Mouse (Mus musculus): ENCODE results near the gene Ccng2.

DNA sequence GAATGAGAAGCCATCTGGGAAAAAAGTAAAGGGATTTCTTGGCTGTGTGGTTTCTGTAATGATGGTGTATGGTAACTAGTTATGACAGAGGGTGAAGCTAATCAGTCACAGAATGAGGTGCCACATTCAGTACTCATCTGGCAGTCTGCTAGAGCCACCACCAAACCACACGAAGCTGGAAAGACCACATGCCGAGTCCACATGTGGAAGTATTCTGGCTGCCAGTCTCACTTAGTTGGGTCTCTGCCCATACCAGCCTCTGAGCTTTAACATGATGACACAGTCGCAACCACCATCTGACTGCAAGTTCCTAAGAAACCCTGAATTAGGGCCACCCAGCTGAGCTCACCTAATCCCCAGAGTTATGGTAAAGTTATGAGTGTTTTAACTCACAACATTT lies 6.1 kb upstream of the Ccng2 start:
- TF ChIP-seq CTCF (IDR thresholded peaks at IDR 0.05; ENCODE audit: extremely low read depth, insufficient read length, insufficient replicate concordance, low read depth, low read length): no peak
- no peak for TF ChIP-seq POLR2A (IDR thresholded peaks at IDR 0.05; ENCODE audit: low read depth, low read length)

Measured in small intestine, adult 2 months (tissue).